Mouse (Mus musculus) lung, postnatal 10 days (tissue): ENCODE results near the gene C130050O18Rik.

ENCODE experiments used
- DNase-seq: peaks from one replicate; pipeline ENCODE4 v3.0.0; 2021

The C130050O18Rik gene

GRCm38 (mm10) chr5:139397959-139398753, 6.9 kb upstream of the C130050O18Rik start:
- peak; percentile 97 for DNase-seq

GRCm38 (mm10) chr5:139398786-139399185, 6.3 kb upstream of the C130050O18Rik start:
- no peak for DNase-seq

- DNase-seq = no peak
Measured at GRCm38 (mm10) chr5:139399991-139400390, 5.1 kb upstream of the C130050O18Rik start.

DNA sequence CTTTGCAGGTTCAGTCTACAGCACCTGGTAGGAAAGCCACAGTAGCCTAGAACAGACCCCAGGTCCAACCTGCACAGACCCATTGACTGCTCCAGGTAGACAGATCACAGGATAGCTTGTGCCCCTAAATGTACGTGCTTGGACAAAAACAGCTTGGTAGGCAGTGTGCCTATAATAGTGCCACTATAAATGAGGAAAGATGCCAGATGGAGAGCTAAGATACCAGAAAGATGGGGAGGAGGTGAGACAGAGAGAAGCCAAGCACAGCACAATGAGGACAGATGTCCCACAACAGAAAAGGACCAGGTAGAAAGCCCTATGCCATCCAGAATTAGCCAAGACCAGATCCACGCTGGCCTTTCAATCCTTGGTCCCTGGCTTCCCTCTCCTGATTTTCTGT, 3.0 kb upstream of the C130050O18Rik start:
- no peak for DNase-seq

GRCm38 (mm10) chr5:139403692-139404260, 1.3 kb upstream of the C130050O18Rik start:
- DNase-seq = no peak

GRCm38 (mm10) chr5:139405478-139405877, 398 bp downstream of the C130050O18Rik start:
- DNase-seq = no peak

- no peak for DNase-seq
Measured at GRCm38 (mm10) chr5:139405953-139406352, 873 bp downstream of the C130050O18Rik start.

GRCm38 (mm10) chr5:139407121-139407885, 2.2 kb downstream of the C130050O18Rik start:
- DNase-seq = peak; percentile 58

- DNase-seq = peak; percentile 65
Measured at GRCm38 (mm10) chr5:139408511-139408910, 3.4 kb downstream of the C130050O18Rik start.

DNA sequence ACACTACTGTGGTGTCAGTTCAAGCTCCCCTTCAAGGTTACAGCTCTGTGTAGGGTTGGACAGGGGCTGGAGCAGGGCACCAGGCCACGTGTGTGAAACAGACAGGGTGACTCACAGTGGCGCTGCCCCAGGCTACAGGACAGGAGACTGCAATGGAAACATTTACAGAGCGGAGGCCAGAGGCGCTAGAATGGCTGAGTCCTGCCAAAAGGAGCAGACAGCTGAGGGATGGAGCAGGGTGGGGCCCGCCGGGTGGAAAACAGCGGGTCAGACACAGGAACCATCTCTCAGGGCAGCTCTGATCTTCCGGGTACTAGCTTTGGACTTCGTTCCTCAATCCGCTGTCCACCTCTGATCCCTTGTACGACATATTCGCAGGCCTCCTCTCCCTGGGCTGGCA, 4.3 kb downstream of the C130050O18Rik start:
- DNase-seq = peak; percentile 90

DNA sequence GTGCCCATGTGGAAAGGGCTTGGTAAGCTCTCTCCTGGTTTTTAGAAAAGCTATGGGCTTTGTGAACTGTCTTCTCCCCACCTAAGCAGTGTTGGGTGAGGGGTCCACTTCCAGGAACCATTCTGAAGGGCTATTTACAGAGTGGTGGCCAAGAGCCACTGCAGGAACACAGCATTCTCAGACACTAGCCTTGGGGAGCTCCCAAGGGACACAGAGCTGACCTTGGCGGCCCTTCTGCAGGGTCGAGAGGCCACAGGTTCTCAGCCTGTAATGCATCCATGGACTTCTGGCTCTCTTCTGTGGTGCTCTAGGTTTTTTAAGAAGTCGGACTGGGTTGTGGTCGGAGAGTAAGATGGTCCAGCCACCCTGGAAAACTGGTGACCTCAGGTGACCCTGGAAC, 5.0 kb downstream of the C130050O18Rik start:
- DNase-seq = no peak

DNA sequence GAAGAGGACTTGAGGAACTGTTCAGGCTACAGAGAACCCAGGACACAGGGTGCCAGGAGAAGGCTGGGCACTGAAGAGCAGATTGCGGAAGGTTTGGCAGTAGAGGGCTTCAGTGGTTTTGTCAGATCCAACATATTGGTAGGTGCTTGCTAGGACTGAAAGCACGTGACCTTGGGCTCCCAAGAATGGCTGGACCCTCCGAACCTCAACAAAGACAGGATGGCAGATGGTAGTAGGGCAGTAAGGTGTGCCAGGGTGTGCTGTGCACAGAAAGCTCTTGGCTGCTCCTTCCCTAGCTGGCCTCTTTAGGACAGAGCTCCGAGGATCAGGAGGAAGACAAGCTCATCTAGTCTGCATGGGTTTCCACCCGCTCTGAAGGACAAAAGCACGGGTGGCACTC, 6.0 kb downstream of the C130050O18Rik start:
- no peak for DNase-seq

GRCm38 (mm10) chr5:139411665-139412314, 6.7 kb downstream of the C130050O18Rik start:
- peak; percentile 53 for DNase-seq

DNA sequence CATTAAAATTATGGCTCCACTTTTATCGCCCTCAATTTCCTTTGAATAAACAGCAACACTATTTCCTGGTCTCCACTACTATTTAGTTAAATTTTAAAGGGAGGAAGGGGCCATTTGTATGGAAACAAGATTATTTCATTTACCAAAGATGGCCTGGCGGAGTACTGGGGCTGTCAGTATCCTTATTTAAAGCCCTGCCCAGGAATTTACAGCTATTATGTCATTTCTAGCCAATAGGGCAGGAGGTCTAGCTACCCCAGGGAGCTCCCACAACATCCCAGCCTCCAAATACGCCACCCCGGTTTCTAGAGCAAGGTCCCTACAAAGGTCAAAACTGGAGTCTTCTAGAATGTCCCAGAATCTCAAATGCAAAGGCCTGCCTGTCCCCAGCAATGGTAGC, 8.5 kb downstream of the C130050O18Rik start:
- no peak for DNase-seq

DNA sequence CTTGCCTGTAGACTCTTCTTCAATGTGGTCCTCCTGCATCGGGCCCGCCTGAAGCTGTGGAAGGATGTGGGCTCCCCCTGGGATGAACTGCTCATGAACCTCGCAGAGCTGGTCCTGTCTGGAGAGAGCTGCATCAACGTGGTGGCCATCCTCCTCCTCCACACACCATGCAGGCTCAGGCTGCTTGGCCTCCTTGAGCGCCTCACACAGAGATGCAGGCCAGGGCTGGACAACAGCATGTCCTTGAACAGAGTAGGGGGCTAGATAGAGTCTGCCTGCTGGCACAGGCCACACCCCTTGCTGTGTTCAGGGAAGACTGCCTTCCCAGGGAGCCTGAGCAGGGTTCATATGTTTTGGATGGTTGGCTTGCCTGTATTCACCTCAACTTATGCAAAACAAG, 9.9 kb downstream of the C130050O18Rik start:
- DNase-seq = no peak

DNA sequence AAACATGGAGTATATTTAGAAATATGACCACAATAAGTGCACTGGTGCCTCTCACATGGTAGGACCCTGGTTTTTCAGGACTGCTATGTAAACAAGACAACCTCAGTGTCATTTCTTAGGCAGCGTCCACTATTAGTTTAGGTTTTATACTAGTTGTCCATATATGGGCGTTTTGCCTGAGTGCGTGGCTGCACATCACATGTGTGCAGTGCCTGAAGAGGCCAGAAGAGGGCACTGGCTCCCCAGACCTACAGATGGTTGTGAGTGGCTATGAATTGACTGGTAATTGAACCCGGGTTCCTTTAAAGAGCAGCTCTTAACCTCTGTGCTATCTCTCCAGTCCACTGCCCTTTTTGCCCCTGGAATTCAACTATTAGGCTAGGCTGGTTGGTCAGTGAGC, 11.9 kb downstream of the C130050O18Rik start:
- DNase-seq = no peak

GRCm38 (mm10) chr5:139417480-139417879, 12.4 kb downstream of the C130050O18Rik start:
- no peak for DNase-seq

DNA sequence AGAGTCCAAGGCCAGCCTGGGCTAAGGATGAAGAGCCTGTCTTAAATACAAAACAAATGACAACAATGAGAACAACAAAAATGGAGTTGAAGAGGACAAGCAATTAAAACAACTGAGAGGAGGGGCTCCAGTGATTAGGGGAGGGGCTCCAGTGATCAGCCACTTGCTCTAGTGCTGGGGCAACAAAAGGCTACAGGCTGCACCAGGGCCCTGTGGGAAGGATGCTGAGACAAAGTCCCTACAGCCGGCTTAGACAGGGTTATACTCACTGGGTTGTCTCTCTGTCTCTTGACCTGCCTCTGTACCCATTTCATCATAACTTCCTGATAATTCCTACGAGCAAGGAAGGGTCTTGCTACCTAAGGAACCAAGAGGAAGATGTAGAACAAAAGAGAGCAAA, 13.0 kb downstream of the C130050O18Rik start:
- no peak for DNase-seq

GRCm38 (mm10) chr5:139418633-139419032, 13.6 kb downstream of the C130050O18Rik start:
- DNase-seq = no peak

DNA sequence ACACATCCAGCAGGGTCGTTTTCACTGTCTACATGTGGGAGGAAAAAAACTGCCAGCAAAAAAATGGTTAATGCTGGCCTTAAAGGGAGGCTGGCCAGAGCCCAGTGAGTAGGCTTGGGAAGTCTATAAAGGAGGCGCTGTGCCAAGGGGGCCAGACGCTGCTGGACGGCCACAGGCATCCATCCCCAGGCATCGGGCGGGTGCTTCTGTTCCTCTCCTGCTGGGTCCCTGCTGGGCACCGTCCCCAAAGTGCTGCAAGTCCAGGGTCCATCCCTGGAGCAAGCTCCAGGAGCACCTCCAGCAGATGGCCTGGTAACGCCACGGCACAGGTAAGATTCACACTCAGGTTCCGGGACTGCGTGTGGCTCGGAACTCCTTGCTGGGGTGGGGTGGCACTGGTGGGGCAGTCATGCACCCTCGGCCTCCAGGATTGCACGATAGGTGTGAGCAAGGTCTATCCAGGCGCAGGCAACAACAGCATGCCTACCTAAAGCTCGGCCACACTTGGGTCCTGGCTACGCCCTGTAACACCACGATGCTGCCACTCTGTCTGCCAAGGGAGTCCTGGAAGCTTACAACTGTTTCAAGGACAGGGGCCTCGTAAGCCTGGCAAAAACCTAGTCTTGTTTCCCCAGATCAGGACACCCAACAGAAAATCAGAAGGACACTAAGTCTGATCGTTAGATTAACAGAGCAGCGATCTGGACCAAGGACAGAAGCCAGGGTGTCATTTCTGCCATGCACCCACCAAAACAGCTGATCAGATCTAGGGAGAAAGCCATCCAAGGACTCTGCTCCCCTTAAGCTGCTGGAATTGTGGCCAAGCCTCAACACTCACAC, 18.2 kb downstream of the C130050O18Rik start, which contains the start of gene Gper1:
TSS of gene Gper1 (plus strand) at position 126 of the 840 bp plus-strand sequence.
- DNase-seq = peak; percentile 83

GRCm38 (mm10) chr5:139425198-139425597, 20.1 kb downstream of the C130050O18Rik start:
- DNase-seq = no peak

GRCm38 (mm10) chr5:139427001-139427400, 21.9 kb downstream of the C130050O18Rik start:
- no peak for DNase-seq
